Mouse (Mus musculus): ENCODE data around the gene Diablo.

GRCm38 (mm10) chr5:123501973-123502372, 22.0 kb downstream of the Diablo start:
- TF ChIP-seq HCFC1 (IDR thresholded peaks at IDR 0.05; ENCODE audit: borderline replicate concordance, insufficient read depth, low read length), result no peak
- no peak for TF ChIP-seq CHD2 (IDR thresholded peaks at IDR 0.05; ENCODE audit: low read depth, low read length)
- TF ChIP-seq ZC3H11A (IDR thresholded peaks at IDR 0.05; ENCODE audit: borderline replicate concordance, low read depth, low read length), result no peak
